Mouse (Mus musculus): ENCODE results near the gene H2-Q7. TPM values are rescaled to one million over a fixed set of nuclear protein-coding genes. Genes with fewer than 3 reads are reported as not detected.
A peak's percentile ranks its signal among the peaks of the same experiment; 100 is the strongest.
"Not testable (repeated sequence)": the region's sequence is repeated elsewhere in the genome, so short reads cannot be mapped to it uniquely, and the experiment has no call there.

Gene H2-Q7
- polyA plus RNA-seq, 1 experiment from 2014 or later, result 12.2 TPM

DNA sequence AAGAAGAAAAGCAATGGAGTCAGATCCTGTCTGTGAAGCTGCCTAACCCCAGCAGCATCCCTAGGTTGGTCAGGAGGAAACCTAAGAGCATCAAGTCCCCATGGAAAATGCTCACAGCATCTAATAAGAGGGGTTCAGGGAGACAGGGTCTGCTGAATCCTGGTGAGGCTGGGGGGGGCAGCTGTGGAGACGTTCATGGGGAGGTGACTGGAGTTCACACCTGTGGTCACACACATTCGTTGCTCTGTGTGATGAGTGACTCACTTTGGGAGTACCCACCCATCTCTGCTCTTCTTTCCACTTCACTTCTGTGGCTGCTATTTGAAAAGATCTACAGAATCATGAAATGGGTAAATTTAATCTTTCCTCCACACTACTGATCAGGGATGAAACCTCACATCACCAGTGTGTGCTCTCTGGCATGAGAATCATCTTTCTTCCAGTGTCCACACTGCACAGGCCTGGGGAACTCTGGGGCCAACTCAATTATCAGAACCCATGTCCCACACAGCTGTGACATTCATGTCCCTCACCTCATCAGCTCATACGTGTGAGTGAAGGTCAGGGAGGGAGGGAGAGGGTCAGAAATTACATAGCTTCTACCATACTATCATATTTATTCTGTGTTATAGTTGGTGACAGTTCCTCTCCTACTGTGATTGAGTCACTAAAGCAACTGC, 15.7 kb upstream of the H2-Q7 start:
- not testable (repeated sequence) for H3K9me3 ChIP-seq; H3K27ac ChIP-seq; DNase-seq (ENCODE audit: low spot score); H3K4me3 ChIP-seq; H3K36me3 ChIP-seq
- WGBS, result 60% methylated on average over 3 of the region's 3 CpGs
- H3K4me1 ChIP-seq, result peaks cover 12% of the 10 kb centered on the region
- peaks cover 59% of the 10 kb centered on the region for H3K27me3 ChIP-seq (ENCODE audit: insufficient read depth, poor library complexity, severe bottlenecking)

DNA sequence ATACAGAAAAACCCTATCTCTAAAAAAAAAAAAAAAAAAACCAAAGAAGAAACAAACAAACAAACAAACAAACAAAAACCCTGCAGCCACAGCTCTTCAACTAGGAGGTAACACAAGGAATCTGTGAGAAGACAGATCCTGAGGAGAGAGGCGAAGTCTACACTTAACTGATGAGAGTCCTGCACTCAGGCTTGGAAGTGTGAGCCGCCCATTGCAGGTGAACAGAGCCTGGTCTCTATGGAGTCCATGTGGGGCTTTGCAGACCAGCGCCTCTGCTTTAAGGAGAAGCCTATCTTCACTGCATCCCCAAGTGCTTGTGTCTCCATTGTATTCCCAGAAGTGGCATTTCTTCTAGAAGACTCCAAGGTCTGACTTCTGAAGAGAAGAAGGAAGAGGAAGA, 14.8 kb upstream of the H2-Q7 start:
- not testable (repeated sequence) for H3K27ac ChIP-seq, H3K9me3 ChIP-seq, H3K36me3 ChIP-seq, H3K4me3 ChIP-seq
- Histone ChIP-seq H3K27me3 (ENCODE audit: insufficient read depth, poor library complexity, severe bottlenecking) (peaks cover 57% of the 10 kb centered on the region), H3K4me1 (peaks cover 12% of the 10 kb centered on the region)
- DNase-seq (ENCODE audit: low spot score), result peak; percentile 74
- WGBS, result 72% methylated on average over 3 of the region's 3 CpGs

DNA sequence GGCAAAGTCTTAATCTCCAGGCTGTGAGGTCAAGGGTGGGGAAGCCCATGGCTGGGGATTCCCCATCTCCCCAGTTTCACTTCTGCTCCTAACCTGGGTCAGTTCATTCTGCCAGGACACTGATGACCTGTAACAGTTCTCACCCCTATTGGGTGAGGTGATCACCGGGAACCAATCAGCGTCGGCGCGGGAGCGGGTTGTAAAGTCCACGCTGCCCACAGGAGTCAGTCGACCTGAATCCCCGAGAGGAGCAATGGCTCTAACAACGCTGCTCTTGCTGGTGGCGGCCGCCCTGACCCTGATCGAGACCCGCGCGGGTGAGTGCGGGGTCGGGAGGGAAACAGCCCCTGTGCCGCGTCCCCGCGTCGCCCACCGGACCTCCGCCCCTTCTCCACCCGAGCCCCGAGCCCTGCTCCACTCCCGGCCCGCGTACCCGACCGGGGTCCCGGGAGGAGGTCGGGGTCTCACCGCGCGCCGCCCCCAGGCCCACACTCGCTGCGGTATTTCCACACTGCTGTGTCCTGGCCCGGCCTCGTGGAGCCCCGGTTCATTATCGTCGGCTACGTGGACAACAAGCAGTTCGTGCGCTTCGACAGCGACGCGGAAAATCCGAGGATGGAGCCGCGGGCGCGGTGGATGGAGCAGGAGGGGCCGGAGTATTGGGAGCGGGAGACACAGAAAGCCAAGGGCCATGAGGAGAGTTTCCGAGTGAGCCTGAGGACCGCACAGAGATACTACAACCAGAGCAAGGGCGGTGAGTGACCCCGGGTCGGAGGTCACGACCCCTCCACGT, 14.1 kb upstream of the H2-Q7 start, which contains the start of gene H2-Q6:
Gene H2-Q6 (plus strand): TSS at position 227 of the 793 bp plus-strand sequence.
- peak; percentile 81 for DNase-seq (ENCODE audit: low spot score)
- Histone ChIP-seq H3K27me3 (ENCODE audit: insufficient read depth, poor library complexity, severe bottlenecking) (peaks cover 56% of the 10 kb centered on the region), H3K4me3 (peak within 1 kb of the TSS; percentile 49), H3K4me1 (peaks cover 12% of the 10 kb centered on the region)
- 2% methylated on average over 57 of the region's 66 CpGs for whole genome bisulfite sequencing
- H3K36me3 ChIP-seq, H3K27ac ChIP-seq, H3K9me3 ChIP-seq: not testable (repeated sequence)

DNA sequence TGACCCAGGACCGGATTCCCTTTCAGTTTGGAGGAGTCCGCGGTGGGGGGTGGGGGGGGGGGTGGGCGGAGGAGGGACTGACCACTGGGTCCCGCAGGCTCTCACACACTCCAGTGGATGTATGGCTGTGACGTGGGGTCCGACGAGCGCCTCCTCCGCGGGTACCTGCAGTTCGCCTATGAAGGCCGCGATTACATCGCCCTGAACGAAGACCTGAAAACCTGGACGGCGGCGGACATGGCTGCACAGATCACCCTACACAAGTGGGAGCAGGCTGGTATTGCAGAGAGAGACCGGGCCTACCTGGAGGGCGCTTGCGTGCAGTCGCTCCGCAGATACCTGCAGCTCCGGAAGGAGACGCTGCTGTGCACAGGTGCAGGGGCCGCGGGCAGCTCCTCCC, 13.5 kb upstream of the H2-Q7 start:
- peaks cover 12% of the 10 kb centered on the region for H3K4me1 ChIP-seq
- not testable (repeated sequence) for H3K27ac ChIP-seq, H3K9me3 ChIP-seq, H3K36me3 ChIP-seq
- peak overlapping the region; percentile 49 for H3K4me3 ChIP-seq
- DNase-seq (ENCODE audit: low spot score), result peak; percentile 78
- WGBS, result 8% methylated on average over 28 of the region's 28 CpGs
- peaks cover 56% of the 10 kb centered on the region for H3K27me3 ChIP-seq (ENCODE audit: insufficient read depth, poor library complexity, severe bottlenecking)

DNA sequence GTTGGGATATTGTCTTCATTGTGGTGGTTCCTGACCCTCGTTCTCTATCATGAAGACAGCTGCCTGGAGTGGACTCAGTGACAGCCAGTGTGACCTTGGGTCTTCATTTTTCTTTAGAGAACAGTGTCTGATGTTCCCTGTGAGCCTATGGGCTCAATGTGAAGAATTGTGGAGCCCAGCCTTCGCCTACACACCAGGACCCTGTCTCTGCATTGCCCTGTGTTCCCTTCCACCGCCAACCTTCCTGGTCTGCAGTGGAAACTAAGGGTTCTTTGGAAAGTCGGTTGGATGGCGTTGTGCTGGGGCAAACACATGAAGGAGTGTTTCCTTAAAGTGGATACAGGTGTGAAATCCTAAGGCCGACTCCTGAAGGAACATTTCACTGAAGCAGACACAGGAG, 10.1 kb upstream of the H2-Q7 start:
- H3K27me3 ChIP-seq (ENCODE audit: insufficient read depth, poor library complexity, severe bottlenecking), result peaks cover 45% of the 10 kb centered on the region
- not testable (repeated sequence) for H3K9me3 ChIP-seq, H3K36me3 ChIP-seq, H3K4me3 ChIP-seq, H3K27ac ChIP-seq
- H3K4me1 ChIP-seq, result peaks cover 12% of the 10 kb centered on the region
- DNase-seq (ENCODE audit: low spot score), result peak; percentile 58
- 80% methylated on average over 6 of the region's 6 CpGs for WGBS

DNA sequence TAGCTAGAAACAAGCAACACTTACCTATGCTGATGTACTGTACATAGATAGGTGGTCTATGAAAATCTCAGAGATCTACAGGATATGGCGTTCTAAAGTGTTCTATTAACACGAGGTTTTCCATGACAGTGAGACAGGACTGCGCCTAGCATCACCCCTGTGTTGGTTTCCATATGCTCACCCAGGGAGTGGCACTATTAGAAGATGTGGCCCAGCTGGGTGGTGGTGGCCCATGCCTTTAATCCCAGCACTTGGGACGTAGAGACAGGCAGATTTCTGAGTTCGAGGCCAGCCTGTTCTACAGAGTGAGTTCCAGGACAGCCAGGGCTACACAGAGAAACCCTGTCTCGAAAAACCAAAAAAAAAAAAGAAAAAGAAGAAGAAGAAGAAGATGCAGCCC, 8.3 kb upstream of the H2-Q7 start:
- not testable (repeated sequence) for H3K27ac ChIP-seq, H3K4me1 ChIP-seq, H3K9me3 ChIP-seq, H3K36me3 ChIP-seq, H3K4me3 ChIP-seq
- WGBS, result 82% methylated on average over 6 of the region's 6 CpGs
- H3K27me3 ChIP-seq (ENCODE audit: insufficient read depth, poor library complexity, severe bottlenecking), result peaks cover 37% of the 10 kb centered on the region
- peak; percentile 66 for DNase-seq (ENCODE audit: low spot score)

DNA sequence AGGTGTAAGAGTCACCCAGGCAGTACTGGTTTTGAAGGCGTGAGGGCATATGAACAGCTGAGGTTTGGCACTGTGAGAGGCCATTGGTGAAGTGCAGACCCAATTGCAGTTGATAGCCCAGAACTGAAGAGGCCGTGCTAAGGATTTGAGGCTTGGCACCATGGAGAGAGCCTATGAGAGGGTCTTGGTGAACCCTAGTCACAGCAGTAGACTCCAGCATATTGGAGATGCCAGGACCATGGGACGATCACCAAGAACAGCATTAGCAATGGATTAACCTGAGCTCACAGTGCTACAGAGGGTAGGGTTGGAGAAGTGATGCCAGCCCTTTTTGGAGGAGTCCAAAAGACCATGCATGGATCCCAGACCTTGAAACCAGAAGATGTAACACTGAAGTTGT, 6.8 kb upstream of the H2-Q7 start:
- H3K4me3 ChIP-seq, H3K4me1 ChIP-seq, H3K27ac ChIP-seq, H3K9me3 ChIP-seq, H3K36me3 ChIP-seq: not testable (repeated sequence)
- peaks cover 31% of the 10 kb centered on the region for H3K27me3 ChIP-seq (ENCODE audit: insufficient read depth, poor library complexity, severe bottlenecking)
- DNase-seq (ENCODE audit: low spot score), result peak; percentile 51
- WGBS, result 75% methylated on average over 3 of the region's 3 CpGs

DNA sequence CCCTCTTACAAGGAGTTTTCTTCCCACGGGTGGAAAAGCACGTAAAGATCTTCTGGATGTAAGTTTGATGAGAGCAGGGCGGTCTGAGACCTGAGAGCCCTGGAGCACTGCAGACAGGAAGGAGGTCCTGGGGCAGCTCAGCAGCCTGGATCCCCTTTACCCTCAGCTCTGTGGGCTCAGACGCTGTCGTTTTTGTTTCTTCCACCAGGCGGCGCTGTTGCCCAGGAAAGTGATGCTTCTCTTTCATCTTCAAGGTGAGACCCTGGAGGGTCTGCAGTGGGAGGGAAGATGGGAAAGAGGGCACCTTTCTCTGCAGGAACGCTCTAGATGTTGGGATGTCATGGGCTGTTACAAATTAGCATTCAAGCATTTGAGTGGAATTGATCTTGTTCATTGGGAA, 4.1 kb upstream of the H2-Q7 start:
- H3K36me3 ChIP-seq, result not testable (repeated sequence)

DNA sequence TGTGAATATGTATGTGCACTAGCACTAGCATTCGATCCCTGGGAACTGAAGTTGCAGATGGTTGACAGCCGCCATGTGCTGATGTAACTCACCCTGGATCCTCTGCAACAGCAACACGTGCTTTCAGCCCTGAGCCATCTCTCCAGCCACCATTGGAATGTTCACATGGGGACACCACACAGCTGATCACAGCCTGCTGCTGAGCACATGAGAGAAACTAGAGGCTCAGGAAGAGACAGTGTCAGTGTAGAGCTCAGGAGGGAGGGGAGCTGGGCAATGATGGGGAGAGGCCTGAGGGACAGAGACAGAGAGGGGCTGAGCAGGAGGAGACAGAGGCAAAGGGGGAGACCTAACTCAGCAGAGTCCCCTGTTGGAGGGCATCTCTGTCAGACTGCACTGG, 3.4 kb upstream of the H2-Q7 start:
- not testable (repeated sequence) for H3K9me3 ChIP-seq, H3K36me3 ChIP-seq, H3K4me3 ChIP-seq, H3K27ac ChIP-seq, H3K4me1 ChIP-seq
- peaks cover 45% of the 10 kb centered on the region for H3K27me3 ChIP-seq (ENCODE audit: insufficient read depth, poor library complexity, severe bottlenecking)
- 68% methylated on average over 3 of the region's 3 CpGs for WGBS
- DNase-seq (ENCODE audit: low spot score), result peak; percentile 75

More for the DNA sequence above, 4.1 kb upstream of the H2-Q7 start:
- not testable (repeated sequence) for H3K4me3 ChIP-seq, H3K27ac ChIP-seq, H3K4me1 ChIP-seq, H3K9me3 ChIP-seq
- whole genome bisulfite sequencing, result 8% methylated on average over 8 of the region's 8 CpGs
- peak; percentile 77 for DNase-seq (ENCODE audit: low spot score)
- peaks cover 37% of the 10 kb centered on the region for H3K27me3 ChIP-seq (ENCODE audit: insufficient read depth, poor library complexity, severe bottlenecking)

DNA sequence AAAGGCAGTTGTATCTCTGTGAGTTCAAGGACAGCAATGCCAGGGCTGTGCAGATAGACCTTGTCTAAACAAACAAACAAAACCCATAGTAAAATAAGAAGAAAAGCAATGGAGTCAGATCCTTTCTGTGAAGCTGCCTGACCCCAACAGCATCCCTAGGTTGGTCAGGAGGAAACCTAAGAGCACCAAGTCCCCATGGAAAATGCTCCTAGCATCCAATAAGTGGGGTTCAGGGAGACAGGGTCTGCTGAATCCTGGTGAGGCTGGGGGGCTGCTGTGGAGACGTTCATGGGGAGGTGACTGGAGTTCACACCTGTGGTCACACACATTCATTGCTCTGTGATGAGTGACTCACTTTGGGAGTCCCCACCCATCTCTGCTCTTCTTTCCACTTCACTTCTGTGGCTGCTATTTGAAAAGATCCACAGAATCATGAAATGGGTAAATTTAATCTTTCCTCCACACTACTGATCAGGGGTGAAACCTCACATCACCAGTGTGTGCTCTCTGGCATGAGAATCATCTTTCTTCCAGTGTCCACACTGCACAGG, 1.5 kb upstream of the H2-Q7 start:
- not testable (repeated sequence) for H3K27ac ChIP-seq, H3K4me1 ChIP-seq, H3K4me3 ChIP-seq, H3K36me3 ChIP-seq, H3K9me3 ChIP-seq
- 48% methylated on average over 1 of the region's 1 CpGs for WGBS
- peaks cover 46% of the 10 kb centered on the region for H3K27me3 ChIP-seq (ENCODE audit: insufficient read depth, poor library complexity, severe bottlenecking)
- DNase-seq (ENCODE audit: low spot score), result peak; percentile 57

DNA sequence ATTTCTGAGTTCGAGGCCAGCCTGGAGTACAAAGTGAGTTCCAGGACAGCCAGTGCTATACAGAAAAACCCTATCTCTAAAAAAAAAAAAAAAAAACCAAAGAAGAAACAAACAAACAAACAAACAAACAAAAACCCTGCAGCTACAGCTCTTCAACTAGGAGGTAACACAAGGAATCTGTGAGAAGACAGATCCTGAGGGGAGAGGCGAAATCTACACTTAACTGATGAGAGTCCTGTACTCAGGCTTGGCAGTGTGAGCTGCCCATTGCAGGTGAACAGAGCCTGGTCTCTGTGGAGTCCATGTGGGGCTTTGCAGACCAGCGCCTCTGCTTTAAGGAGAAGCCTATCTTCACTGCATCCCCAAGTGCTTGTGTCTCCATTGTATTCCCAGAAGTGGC, 560 bp upstream of the H2-Q7 start:
- H3K36me3 ChIP-seq, H3K27ac ChIP-seq, H3K9me3 ChIP-seq, H3K4me3 ChIP-seq, H3K4me1 ChIP-seq: not testable (repeated sequence)
- DNase-seq (ENCODE audit: low spot score), result peak; percentile 38
- WGBS, result 74% methylated on average over 3 of the region's 3 CpGs
- peaks cover 53% of the 10 kb centered on the region for H3K27me3 ChIP-seq (ENCODE audit: insufficient read depth, poor library complexity, severe bottlenecking)

DNA sequence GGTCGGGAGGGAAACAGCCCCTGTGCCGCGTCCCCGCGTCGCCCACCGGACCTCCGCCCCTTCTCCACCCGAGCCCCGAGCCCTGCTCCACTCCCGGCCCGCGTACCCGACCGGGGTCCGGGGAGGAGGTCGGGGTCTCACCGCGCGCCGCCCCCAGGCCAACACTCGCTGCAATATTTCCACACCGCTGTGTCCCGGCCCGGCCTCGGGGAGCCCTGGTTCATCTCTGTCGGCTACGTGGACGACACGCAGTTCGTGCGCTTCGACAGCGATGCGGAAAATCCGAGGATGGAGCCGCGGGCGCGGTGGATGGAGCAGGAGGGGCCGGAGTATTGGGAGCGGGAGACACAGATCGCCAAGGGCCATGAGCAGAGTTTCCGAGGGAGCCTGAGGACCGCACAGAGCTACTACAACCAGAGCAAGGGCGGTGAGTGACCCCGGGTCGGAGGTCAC, 366 bp downstream of the H2-Q7 start:
- H3K36me3 ChIP-seq, H3K27ac ChIP-seq, H3K4me1 ChIP-seq, H3K9me3 ChIP-seq: not testable (repeated sequence)
- Histone ChIP-seq H3K4me3 (peak overlapping the region; percentile 55), H3K27me3 (ENCODE audit: insufficient read depth, poor library complexity, severe bottlenecking) (peaks cover 54% of the 10 kb centered on the region)
- WGBS, result 2% methylated on average over 47 of the region's 48 CpGs
- peak; percentile 76 for DNase-seq (ENCODE audit: low spot score)

DNA sequence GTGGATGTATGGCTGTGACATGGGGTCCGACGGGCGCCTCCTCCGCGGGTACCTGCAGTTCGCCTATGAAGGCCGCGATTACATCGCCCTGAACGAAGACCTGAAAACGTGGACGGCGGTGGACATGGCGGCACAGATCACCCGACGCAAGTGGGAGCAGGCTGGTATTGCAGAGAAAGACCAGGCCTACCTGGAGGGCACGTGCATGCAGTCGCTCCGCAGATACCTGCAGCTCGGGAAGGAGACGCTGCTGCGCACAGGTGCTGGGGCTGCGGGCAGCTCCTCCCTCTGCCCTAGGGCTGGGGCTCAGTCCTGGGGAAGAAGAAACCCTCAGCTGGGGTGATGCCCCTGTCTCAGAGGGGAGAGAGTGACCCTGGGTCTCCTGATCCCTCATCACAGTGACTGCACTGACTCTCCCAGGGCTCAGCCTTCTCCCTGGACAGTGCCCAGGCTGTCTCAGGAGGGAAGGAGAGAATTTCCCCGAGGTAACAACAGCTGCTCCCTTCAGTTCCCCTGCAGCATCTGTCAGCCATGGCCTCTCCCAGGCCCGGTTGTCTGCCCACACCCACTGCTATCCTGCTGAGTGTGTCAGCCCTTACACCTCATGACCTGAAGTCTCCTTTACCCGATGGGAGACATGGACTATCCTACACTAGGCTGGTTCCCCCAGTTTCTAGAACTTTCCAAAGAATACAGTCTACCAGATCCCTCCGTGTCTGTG, 1.1 kb downstream of the H2-Q7 start:
- WGBS, result 30% methylated on average over 27 of the region's 27 CpGs
- not testable (repeated sequence) for H3K27ac ChIP-seq, H3K36me3 ChIP-seq, H3K4me1 ChIP-seq, H3K9me3 ChIP-seq
- DNase-seq (ENCODE audit: low spot score), result peak; percentile 74
- Histone ChIP-seq H3K4me3 (peak overlapping the region; percentile 55; the same call in 1 of the 2 replicates), H3K27me3 (ENCODE audit: insufficient read depth, poor library complexity, severe bottlenecking) (peaks cover 49% of the 10 kb centered on the region)
